In the genomic region with DNA sequence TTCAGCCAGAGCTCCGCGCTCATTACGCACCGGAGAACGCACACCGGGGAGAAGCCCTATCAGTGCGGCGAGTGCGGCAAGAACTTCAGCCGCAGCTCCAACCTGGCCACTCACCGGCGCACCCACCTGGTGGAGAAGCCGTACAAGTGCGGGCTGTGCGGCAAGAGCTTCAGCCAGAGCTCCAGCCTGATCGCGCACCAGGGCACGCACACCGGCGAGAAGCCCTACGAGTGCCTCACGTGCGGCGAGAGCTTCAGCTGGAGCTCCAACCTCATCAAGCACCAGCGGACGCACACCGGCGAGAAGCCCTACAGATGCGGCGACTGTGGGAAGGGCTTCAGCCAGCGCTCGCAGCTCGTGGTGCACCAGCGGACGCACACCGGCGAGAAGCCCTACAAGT, we compare ENCODE assay signal across 18 mouse cellular contexts. TPM values are rescaled to one million over a fixed set of nuclear protein-coding genes. Genes with fewer than 3 reads are reported as not detected.
DNase-seq lines count a peak whose midpoint lies in the region; ATAC-seq and TF ChIP-seq lines count a peak whose summit lies in the region.
"Had no signal": no experiment of that assay in that cellular context is flagged by ENCODE, and none has a peak within 500 bp of the region (broad histone marks: within the 10 kb centered on the region; RNA-seq: fewer than 3 reads in every experiment).

No protein-coding gene starts in this region.

- H3K27ac ChIP-seq in hindbrain, postnatal 0 days: no peak overlapping the region
- no peak overlapping the region for H3K27ac ChIP-seq in hindbrain, embryonic 12.5 days
- no peak overlapping the region for H3K27ac ChIP-seq in lung, embryonic 14.5 days (ENCODE audit: low read depth)
- H3K27ac ChIP-seq: heart, adult 2 months; neural tube, embryonic 13.5 days had no signal

- H3K36me3 ChIP-seq in hindbrain, postnatal 0 days (ENCODE audit: insufficient read depth, low read length): peaks cover 32% of the 10 kb centered on the region
- H3K36me3 ChIP-seq in hindbrain, embryonic 12.5 days: peaks cover 66% of the 10 kb centered on the region
- H3K36me3 ChIP-seq in lung, embryonic 14.5 days (ENCODE audit: insufficient read depth): peaks cover 62% of the 10 kb centered on the region
- 0 out of 2 replicates have a peak, but pooled peaks cover 3% of the 10 kb centered on the region for H3K36me3 ChIP-seq in E14TG2a.4 (ENCODE audit: insufficient read depth, low read length)

- no peaks in the 10 kb centered on the region for H3K9me3 ChIP-seq in hindbrain, postnatal 0 days (ENCODE audit: low read length)
- no peaks in the 10 kb centered on the region for H3K9me3 ChIP-seq in hindbrain, embryonic 12.5 days (replicated peaks)
- no peaks in the 10 kb centered on the region for H3K9me3 ChIP-seq in lung, embryonic 14.5 days (ENCODE audit: low read depth, low read length)
- no peaks in the 10 kb centered on the region for H3K9me3 ChIP-seq in E14TG2a.4 (ENCODE audit: low read length)
- H3K9me3 ChIP-seq: megakaryocyte, embryonic 14.5 days; neural tube, embryonic 13.5 days had no signal

- H3K9ac ChIP-seq in hindbrain, postnatal 0 days (replicated peaks; ENCODE audit: low read length): no peak overlapping the region
- H3K9ac ChIP-seq in hindbrain, embryonic 12.5 days: no peak overlapping the region
- no peak overlapping the region for H3K9ac ChIP-seq in lung, embryonic 14.5 days
- H3K9ac ChIP-seq: neural tube, embryonic 13.5 days had no signal

- 33% methylated on average over 37 of the region's 37 CpGs for WGBS in hindbrain, postnatal 0 days
- WGBS in hindbrain, embryonic 12.5 days: 40% methylated on average over 37 of the region's 37 CpGs
- WGBS in lung, embryonic 14.5 days: 57% methylated on average over 37 of the region's 37 CpGs

- no peak overlapping the region for H3K4me3 ChIP-seq in hindbrain, postnatal 0 days (ENCODE audit: low read length)
- no peak overlapping the region for H3K4me3 ChIP-seq in hindbrain, embryonic 12.5 days
- no peak overlapping the region for H3K4me3 ChIP-seq in lung, embryonic 14.5 days (ENCODE audit: low read depth, low read length)
- H3K4me3 ChIP-seq in E14TG2a.4 (replicated peaks; ENCODE audit: low read length): peak overlapping the region; percentile 77
- H3K4me3 ChIP-seq: erythroblast, embryonic 14.5 days; heart, adult 2 months; megakaryocyte, embryonic 14.5 days; neural tube, embryonic 13.5 days had no signal

- no peak; the same call in 1 of the 2 replicates for TF ChIP-seq CTCF in hindbrain, postnatal 0 days (IDR thresholded peaks at IDR 0.05; ENCODE audit: low read depth)
- peak; percentile 50 for TF ChIP-seq CTCF in lung, embryonic 14.5 days (IDR thresholded peaks at IDR 0.05; ENCODE audit: low read depth)
- TF ChIP-seq CTCF in E14TG2a.4 (conservative IDR thresholded peaks at IDR 0.05; ENCODE audit: low read length): 0 out of 2 replicates have a peak, but pooled peaks have one; percentile 3

- ATAC-seq in hindbrain, postnatal 0 days: peak; percentile 34; the same call in 1 of the 2 replicates
- ATAC-seq in hindbrain, embryonic 12.5 days (ENCODE audit: low FRiP score): no peak
- ATAC-seq in lung, embryonic 14.5 days (ENCODE audit: insufficient read depth): no peak
- ATAC-seq: forebrain, embryonic 16.5 days had no signal

- no peak overlapping the region for H3K4me2 ChIP-seq in hindbrain, postnatal 0 days (ENCODE audit: low read depth, low read length)
- no peak overlapping the region for H3K4me2 ChIP-seq in hindbrain, embryonic 12.5 days (replicated peaks)
- no peak overlapping the region for H3K4me2 ChIP-seq in lung, embryonic 14.5 days
- H3K4me2 ChIP-seq: neural tube, embryonic 13.5 days had no signal

- no peaks in the 10 kb centered on the region for H3K27me3 ChIP-seq in hindbrain, postnatal 0 days (ENCODE audit: insufficient read depth, low read length)
- H3K27me3 ChIP-seq in hindbrain, embryonic 12.5 days: peaks cover 30% of the 10 kb centered on the region
- H3K27me3 ChIP-seq in lung, embryonic 14.5 days (ENCODE audit: insufficient read depth, low read length): no peaks in the 10 kb centered on the region
- H3K27me3 ChIP-seq in E14TG2a.4 (ENCODE audit: insufficient read depth, low read length): peaks cover 44% of the 10 kb centered on the region
- H3K27me3 ChIP-seq: megakaryocyte, embryonic 14.5 days had no signal

- H3K4me1 ChIP-seq in hindbrain, postnatal 0 days (ENCODE audit: insufficient read depth, low read length): no peaks in the 10 kb centered on the region
- H3K4me1 ChIP-seq in hindbrain, embryonic 12.5 days: 0 out of 2 replicates have a peak, but pooled peaks cover 3% of the 10 kb centered on the region
- H3K4me1 ChIP-seq in lung, embryonic 14.5 days (ENCODE audit: insufficient read depth): no peaks in the 10 kb centered on the region
- peaks cover 20% of the 10 kb centered on the region for H3K4me1 ChIP-seq in E14TG2a.4 (replicated peaks; ENCODE audit: low read depth, low read length)
- H3K4me1 ChIP-seq: neural tube, embryonic 13.5 days had no signal

- DNase-seq in hindbrain, postnatal 0 days (ENCODE audit: low spot score): peak; percentile 33
- DNase-seq in lung, embryonic 14.5 days: peak; percentile 18
- no peak for DNase-seq in lung, postnatal 14 days
- peak; percentile 82 for DNase-seq in ZHBTc4 (ENCODE audit: low read depth, low spot score)
- DNase-seq in frontal cortex, adult 2 months (ENCODE audit: extremely low spot score in 1 of 2, low spot score in 1 of 2): no peak
- no peak for DNase-seq in layer of hippocampus, adult 9-10 months (ENCODE audit: low spot score)
- DNase-seq: adrenal gland, postnatal 25 days; B cell, adult 2 months; cerebellum, postnatal 10 days; gastrocnemius, postnatal 10 days; heart, adult 2 months; lung, adult 2 months had no signal

RNA-seq across cellular contexts. Expression of gene Zscan2, which starts 15.0 kb away (rescaled TPM):
- total RNA-seq in hindbrain, postnatal 0 days (2014; rRNA removed): 19.9 and 22.2 TPM in 2 replicates
- 2.2 and 2.5 TPM in 2 replicates for polyA plus RNA-seq in hindbrain, postnatal 0 days (2015; fragmentation: Nextera tagmentation; extraction: Ambion mirVana)
- polyA plus RNA-seq in hindbrain, embryonic 12.5 days (2016; fragmentation: Nextera tagmentation; extraction: Ambion mirVana): 4.6 and 5.9 TPM in 2 replicates
- polyA plus RNA-seq in lung, embryonic 14.5 days (2014; fragmentation: Nextera tagmentation; extraction: Ambion mirVana): 2.2 and 3.2 TPM in 2 replicates
- 12.0 and 13.6 TPM in 2 replicates for polyA plus RNA-seq in frontal cortex, adult 2 months (2012; rRNA removed)

RNA-seq across cellular contexts. Expression of gene Wdr73, which starts 25.3 kb away (rescaled TPM):
- 20.3 and 23.9 TPM in 2 replicates for total RNA-seq in hindbrain, postnatal 0 days (2014; rRNA removed)
- polyA plus RNA-seq in hindbrain, postnatal 0 days (2015; fragmentation: Nextera tagmentation; extraction: Ambion mirVana): 29.2 and 35.7 TPM in 2 replicates
- 37.2 and 40.5 TPM in 2 replicates for polyA plus RNA-seq in hindbrain, embryonic 12.5 days (2016; fragmentation: Nextera tagmentation; extraction: Ambion mirVana)
- 29.0 and 30.9 TPM in 2 replicates for polyA plus RNA-seq in lung, embryonic 14.5 days (2014; fragmentation: Nextera tagmentation; extraction: Ambion mirVana)
- polyA plus RNA-seq in frontal cortex, adult 2 months (2012; rRNA removed): 28.0 and 28.9 TPM in 2 replicates

RNA-seq across cellular contexts. Expression of gene Nmb, which starts 29.1 kb away (rescaled TPM):
- 6.5 and 13.4 TPM in 2 replicates for total RNA-seq in hindbrain, postnatal 0 days (2014; rRNA removed)
- polyA plus RNA-seq in hindbrain, postnatal 0 days (2015; fragmentation: Nextera tagmentation; extraction: Ambion mirVana): 10.6 and 12.9 TPM in 2 replicates
- 5.7 and 7.8 TPM in 2 replicates for polyA plus RNA-seq in hindbrain, embryonic 12.5 days (2016; fragmentation: Nextera tagmentation; extraction: Ambion mirVana)
- polyA plus RNA-seq in lung, embryonic 14.5 days (2014; fragmentation: Nextera tagmentation; extraction: Ambion mirVana): 9.5 and 10.3 TPM in 2 replicates
- polyA plus RNA-seq in frontal cortex, adult 2 months (2012; rRNA removed): 74.1 and 95.3 TPM in 2 replicates
- polyA plus RNA-seq: erythroblast, embryonic 14.5 days had no signal

RNA-seq across cellular contexts. Expression of gene Iqgap1, which starts 50.0 kb away (rescaled TPM):
- total RNA-seq in hindbrain, postnatal 0 days (2014; rRNA removed): 23.5 and 29.4 TPM in 2 replicates
- 15.7 and 16.6 TPM in 2 replicates for polyA plus RNA-seq in hindbrain, postnatal 0 days (2015; fragmentation: Nextera tagmentation; extraction: Ambion mirVana)
- 40.1 and 40.2 TPM in 2 replicates for polyA plus RNA-seq in hindbrain, embryonic 12.5 days (2016; fragmentation: Nextera tagmentation; extraction: Ambion mirVana)
- 92.3 and 95.2 TPM in 2 replicates for polyA plus RNA-seq in lung, embryonic 14.5 days (2014; fragmentation: Nextera tagmentation; extraction: Ambion mirVana)
- polyA plus RNA-seq in frontal cortex, adult 2 months (2012; rRNA removed): 23.5 and 26.2 TPM in 2 replicates

Comparison
In these comparisons a context has a peak if more than half of its experiments do, and no peak if none do; other contexts are left out.
1. DNase-seq: peak in hindbrain, postnatal 0 days (single experiment), lung, embryonic 14.5 days (single experiment) and ZHBTc4 (single experiment); none in lung, postnatal 14 days (single experiment), frontal cortex, adult 2 months (0 of 2) and layer of hippocampus, adult 9-10 months (single experiment).